Mouse (Mus musculus) left cerebral cortex, adult 9 months (tissue): Measurements from ENCODE around the gene Clic3.
A peak's percentile ranks its signal among the peaks of the same experiment; 100 is the strongest.

ENCODE experiments used
- DNase-seq, 2 experiments: peaks; one replicate each; pipeline ENCODE4 v3.0.0; 2022; ENCODE audit warnings: low spot score in 2 of 2

Gene Clic3

GRCm38 (mm10) chr2:25480541-25480940 lies 23.9 kb downstream of the Clic3 start:
- DNase-seq: no peak

- no peak for DNase-seq
Measured at GRCm38 (mm10) chr2:25482969-25483368, 26.3 kb downstream of the Clic3 start.

- no peak for DNase-seq
Measured at GRCm38 (mm10) chr2:25484901-25485647, 28.4 kb downstream of the Clic3 start.

GRCm38 (mm10) chr2:25487965-25488670 lies 31.5 kb downstream of the Clic3 start:
- DNase-seq: no peak

GRCm38 (mm10) chr2:25488671-25489068 lies 32.0 kb downstream of the Clic3 start:
- no peak for DNase-seq

GRCm38 (mm10) chr2:25492988-25493387 lies 36.4 kb downstream of the Clic3 start:
- DNase-seq: no peak

- DNase-seq: no peak
Measured at GRCm38 (mm10) chr2:25493476-25493961, 36.9 kb downstream of the Clic3 start, which contains the start of gene Lcn12. Gene Lcn12, minus strand, starts transcription at chr2:25493911.

GRCm38 (mm10) chr2:25496462-25496861 lies 39.8 kb downstream of the Clic3 start:
- no peak for DNase-seq

- no peak for DNase-seq
Measured at GRCm38 (mm10) chr2:25497846-25498575, 41.4 kb downstream of the Clic3 start.

GRCm38 (mm10) chr2:25498622-25499478 lies 42.2 kb downstream of the Clic3 start:
- DNase-seq: no peak

- DNase-seq: no peak
Measured at GRCm38 (mm10) chr2:25500071-25500575, 43.5 kb downstream of the Clic3 start.

GRCm38 (mm10) chr2:25500576-25501405 lies 44.2 kb downstream of the Clic3 start, which contains the start of gene Fbxw5:
Gene Fbxw5, plus strand, starts transcription at chr2:25500750.
- DNase-seq: peak; percentile 43 to 82

GRCm38 (mm10) chr2:25501593-25502486 lies 45.2 kb downstream of the Clic3 start, which contains the start of gene C8g:
Gene C8g, minus strand, starts transcription at chr2:25501719.
- no peak for DNase-seq

- DNase-seq: no peak
Measured at GRCm38 (mm10) chr2:25502726-25503125, 46.1 kb downstream of the Clic3 start.

GRCm38 (mm10) chr2:25504538-25504937 lies 47.9 kb downstream of the Clic3 start:
- no peak for DNase-seq

GRCm38 (mm10) chr2:25505000-25505399 lies 48.4 kb downstream of the Clic3 start:
- DNase-seq: no peak

GRCm38 (mm10) chr2:25505860-25506259 lies 49.2 kb downstream of the Clic3 start:
- DNase-seq: no peak

GRCm38 (mm10) chr2:25506964-25507363 lies 50.3 kb downstream of the Clic3 start:
- DNase-seq: no peak
